Mouse (Mus musculus): ENCODE data around the gene Zdhhc8.
"Not testable (repeated sequence)": the region's sequence is repeated elsewhere in the genome, so short reads cannot be mapped to it uniquely, and the experiment has no call there.

Zdhhc8 gene

DNA sequence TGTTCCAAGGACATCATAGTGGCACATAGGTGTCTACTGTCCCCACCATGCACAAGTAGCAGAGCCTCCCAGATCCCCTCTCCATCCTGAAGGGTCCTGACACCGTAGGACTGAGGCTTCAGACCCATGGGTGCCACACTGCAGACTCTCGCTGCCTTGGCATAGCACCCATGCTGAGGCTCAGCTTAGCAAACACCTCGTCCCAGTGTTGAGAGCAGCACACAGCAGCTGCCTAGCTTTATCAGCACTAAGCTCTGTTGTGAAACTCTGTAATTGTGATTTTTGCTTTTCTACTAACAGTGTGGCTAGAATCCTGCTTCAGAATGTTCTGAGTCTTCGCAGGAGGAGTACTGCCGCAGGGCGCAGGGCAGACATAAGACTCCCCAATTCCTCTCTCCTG lies 37.1 kb downstream of the Zdhhc8 start:
- DNase-seq (ENCODE audit: low spot score in 2 of 2): no peak

DNA sequence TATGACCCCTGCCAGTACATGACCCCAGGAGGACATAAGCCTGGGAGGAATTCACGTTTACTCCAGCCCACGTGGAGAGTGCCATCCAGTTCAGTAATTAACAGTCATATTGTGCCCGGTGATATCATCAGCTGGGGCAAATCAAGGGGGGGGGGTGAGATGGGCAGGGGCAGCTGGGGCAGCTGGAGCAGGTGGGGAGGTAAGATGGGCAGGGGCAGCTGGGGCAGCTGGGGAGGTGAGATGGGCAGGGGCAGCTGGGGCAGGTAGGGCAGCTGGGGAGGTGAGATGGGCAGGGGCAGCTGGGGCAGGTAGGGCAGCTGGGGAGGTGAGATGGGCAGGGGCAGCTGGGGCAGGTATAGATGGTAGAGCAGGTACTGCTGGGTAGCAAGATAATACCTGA lies 39.4 kb downstream of the Zdhhc8 start:
- not testable (repeated sequence) for DNase-seq (ENCODE audit: low spot score in 2 of 2)

DNA sequence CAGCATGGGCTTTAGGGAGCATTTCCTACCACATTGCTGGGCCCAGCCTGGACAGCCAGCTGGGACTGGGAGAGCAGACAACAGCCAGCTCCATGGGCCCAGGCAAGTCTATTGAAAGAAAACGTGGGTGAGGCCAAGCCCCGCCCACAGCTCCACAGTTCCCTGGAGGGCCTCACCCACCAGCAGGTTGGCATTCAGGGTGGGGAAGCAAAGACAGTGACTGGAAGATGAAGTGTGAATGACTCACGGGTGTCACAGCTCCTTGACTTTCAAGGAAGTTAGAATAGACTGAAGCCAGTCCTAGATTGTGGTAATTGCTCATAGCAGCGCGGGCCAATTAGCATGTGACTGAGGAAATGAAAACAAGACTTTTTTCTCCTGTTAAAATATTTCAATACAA lies 39.9 kb downstream of the Zdhhc8 start:
- DNase-seq (ENCODE audit: low spot score in 2 of 2): no peak

DNA sequence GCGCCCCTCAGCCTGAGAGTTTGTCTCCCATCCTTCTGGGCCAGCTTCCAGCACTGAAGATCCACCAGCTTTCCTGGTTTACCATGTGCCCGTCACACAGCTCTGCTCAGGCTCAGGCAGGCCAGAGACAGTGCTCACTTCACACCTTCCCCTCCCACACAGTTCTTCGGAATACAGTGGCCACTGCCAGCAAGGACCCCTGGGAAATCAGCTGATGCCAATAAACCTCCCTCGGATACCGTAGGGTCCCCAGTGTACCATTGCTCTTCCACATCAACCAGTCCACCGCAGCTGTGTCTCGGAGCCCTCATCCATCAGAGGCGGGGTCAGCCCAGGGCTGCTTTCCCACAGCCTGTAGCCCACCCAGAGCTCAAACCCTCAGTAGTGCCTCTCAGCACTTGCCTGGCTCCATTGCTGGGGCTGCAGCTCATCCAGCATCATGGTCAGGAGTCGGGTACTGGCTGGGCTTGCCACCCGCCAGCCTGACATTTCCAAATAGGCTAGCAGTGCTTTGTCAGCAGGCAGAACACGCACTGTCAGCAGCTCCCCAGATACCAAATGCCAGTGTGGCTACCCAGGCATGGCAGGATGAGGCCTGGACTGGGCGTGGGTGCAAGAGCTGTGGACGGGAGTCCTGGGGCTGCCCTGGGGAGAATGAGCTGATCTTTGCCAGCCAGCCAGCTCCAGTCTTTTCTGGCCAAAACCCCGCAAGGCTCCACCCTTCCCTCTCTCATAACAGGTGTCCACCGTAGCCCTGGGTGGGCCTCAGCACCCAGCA lies 40.5 kb downstream of the Zdhhc8 start:
- no peak for DNase-seq (ENCODE audit: low spot score in 2 of 2)

DNA sequence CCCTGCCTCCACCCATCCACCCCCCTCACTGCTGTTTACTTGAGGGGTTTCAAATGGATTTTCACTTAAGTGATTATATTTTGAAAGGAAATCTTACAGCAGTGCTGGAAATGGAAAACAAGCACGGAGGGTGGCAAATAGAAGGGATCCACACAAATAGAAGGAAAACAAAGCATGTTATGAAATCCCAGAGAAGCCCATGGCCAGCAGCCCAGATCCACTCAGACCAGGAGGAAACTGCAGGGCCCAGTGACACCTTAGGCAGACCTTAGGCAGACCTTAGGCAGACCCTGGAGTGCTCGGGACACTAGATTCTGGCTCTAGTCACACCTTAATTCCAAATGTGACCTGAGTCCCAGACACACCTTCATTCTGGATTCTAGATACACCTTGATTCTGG lies 43.9 kb downstream of the Zdhhc8 start:
- DNase-seq (ENCODE audit: low spot score in 2 of 2): no peak

DNA sequence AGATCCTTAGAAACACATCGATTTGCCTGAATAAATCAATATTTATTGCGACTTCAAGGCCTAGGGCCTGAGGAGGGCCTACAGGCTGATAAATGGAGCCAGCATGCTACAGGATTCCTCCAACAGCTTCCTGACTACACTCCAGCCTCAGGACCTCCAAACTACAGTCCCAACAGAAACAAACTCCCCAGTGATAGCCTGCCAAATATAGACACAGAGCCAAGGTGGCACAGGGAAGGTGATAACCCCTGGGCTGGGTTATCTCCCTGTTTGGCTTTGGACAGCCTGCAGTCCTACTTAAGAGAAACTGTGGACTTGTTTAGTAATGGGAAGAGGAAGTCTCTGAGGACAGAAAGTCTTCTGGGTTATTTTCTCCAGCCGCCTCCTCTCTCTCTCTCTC lies 47.7 kb downstream of the Zdhhc8 start:
- DNase-seq (ENCODE audit: low spot score in 2 of 2): no peak

DNA sequence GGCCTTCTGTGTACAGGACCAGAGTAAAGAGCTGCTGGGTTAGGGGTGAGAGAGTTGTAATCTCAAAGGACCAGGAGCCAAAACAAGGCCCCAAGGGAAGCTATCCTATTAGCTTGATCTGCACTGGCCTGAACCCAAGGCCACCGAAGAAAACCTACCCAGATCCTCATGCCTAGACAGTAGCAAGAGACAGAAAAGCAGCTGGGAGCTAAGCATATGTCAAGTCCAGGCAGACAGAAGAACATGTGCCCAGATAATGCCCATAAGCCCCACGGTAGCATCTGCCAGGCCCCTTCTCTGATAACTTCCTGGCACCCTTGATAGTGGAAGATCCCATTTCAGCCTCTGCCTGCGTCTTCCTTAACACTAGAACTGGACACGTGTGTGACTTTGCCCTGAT lies 48.1 kb downstream of the Zdhhc8 start:
- no peak for DNase-seq (ENCODE audit: low spot score in 2 of 2)

DNA sequence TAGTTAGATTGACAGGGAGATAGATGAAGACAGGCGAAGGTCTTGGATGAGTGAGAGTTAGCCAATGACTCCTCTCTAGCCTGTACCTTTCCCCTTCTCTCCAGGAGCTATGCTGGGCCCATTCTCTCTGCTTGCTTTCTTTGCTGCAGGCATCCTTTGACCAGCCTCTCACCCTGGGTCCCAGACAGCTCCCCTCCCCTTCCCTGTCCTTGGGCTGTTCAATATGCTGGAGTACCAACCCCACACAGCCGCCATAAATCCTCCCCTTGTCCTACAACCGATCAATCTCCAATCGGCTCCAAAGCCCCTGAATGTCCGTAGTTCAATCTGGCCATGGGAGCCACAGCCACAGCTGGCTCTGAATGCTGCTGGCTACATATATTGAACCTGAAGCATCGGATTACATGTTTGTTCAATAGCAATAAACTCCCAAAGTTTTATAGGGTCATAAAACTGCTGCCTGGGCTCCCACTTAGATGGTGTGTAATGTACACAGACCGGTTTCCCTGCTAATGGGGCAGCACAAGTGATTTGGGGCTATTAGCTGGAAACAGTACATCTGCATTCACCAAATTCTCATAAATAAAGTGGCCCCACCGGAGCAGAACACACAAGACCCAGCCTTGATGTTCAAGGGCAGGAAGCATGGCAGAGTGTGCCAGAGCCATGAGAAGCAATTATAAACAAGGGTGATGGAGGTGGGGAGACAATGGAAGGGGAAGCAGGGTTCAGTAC lies 49.1 kb downstream of the Zdhhc8 start:
- no peak for DNase-seq (ENCODE audit: low spot score in 2 of 2)

DNA sequence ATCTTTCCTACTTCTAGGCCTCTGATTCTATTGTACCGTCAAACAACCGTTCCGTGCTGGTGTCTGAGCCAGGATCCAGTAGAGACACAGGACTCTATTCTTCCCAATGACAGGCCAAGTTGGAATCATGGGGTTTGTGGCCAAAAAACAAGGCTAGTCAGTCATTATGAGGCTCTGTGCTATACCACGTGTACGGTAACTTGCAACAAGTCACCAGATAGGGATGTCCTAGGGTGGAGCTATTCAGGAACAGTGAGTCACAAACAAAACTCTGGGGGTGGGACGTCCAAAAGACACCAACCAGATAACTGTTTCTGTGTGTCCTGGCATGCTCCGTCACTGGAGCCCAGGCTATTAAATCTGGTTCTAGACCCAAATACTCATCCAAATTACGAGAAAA lies 52.2 kb downstream of the Zdhhc8 start:
- no peak for DNase-seq (ENCODE audit: low spot score in 2 of 2)

DNA sequence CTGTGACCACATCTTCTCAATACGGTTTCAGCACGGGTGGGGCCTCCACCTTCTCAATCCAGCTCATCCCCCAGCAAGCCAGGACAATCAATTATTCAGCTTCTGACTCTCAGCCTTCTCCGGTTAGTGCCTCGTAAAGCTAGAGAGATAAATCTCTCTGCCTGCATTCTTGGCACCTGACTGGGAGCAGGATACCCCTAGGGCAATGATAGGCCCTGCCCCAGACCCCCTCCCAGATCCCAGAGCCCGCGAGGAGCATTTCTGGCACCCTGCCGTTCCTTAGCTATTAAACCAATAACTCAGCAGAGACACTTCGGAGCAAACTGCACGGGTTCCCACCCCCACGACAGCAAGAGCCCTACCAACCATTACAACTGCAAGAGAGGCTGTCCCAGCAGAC lies 53.5 kb downstream of the Zdhhc8 start:
- no peak for DNase-seq (ENCODE audit: low spot score in 2 of 2)

DNA sequence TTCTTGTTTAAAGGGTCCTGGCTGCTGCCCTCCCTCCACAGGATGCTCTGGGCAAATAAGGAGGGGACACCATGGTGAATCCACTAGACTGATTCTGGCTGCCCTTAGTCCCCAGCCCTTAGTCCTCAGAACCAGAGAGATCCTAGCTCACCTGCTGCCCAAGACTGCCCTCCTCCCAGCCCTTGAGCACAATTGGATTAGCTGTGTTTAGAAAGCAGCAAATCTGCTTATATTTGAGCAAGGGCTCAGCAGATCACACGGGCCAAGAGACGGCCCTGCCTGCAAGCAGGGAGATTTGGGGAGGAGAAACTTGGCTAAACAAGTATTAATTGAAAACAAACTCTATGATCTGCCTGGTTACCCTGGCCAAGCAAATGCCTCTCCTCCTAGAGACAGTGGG lies 55.3 kb downstream of the Zdhhc8 start:
- DNase-seq (ENCODE audit: low spot score in 2 of 2): no peak

DNA sequence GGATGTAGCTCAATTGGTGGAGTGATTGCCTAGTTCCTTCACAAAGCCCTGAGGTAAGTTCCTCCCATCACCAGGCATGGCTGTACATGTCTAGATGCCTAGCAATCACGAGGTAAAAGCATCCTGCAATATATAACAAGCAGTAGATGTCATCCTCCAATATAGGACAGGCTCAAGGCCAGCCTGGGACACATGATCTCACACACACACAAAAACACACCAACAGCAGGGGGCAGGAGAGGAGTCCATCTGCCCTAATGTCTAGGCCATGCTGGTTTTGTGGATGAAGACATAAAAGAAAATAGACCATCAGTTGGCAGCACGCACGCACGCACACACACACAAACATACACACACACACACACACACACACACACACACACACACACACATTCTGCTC lies 58.2 kb downstream of the Zdhhc8 start:
- DNase-seq (ENCODE audit: low spot score in 2 of 2): no peak

DNA sequence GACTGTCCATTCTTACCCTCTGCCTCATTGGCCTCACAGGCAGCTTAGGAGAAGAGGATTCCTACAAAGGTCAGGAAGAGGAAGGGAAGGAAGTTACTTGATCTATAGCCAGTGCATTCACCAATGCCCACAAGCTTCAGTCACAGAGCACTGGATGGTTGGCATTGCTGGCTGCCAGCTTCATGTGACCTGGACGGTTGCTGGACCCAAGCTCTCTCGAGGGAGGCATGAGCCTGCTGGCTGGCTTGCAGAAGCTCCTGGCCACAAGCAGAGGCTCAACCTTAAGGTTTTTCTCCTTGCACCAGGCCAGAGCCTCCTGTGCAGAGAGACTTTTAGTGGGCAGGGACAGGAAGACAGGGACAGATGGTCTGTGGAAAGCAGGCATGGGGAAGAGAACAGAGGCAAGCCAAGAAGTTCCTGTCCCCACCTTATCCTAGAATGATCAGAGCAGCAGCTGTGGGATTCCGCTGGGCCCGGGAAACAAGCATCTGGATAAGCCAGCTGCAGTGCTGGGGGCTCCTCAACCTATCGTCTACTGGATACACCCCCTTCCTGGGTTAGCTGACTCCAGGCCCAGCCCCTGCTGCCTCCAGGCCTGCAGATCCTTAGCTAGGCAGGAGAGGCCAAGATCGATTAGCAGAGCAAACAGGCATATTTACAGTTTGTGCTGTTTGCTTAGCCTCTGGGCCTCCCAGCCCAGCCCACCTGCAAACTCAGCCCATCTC lies 59.0 kb downstream of the Zdhhc8 start:
- no peak for DNase-seq (ENCODE audit: low spot score in 2 of 2)

DNA sequence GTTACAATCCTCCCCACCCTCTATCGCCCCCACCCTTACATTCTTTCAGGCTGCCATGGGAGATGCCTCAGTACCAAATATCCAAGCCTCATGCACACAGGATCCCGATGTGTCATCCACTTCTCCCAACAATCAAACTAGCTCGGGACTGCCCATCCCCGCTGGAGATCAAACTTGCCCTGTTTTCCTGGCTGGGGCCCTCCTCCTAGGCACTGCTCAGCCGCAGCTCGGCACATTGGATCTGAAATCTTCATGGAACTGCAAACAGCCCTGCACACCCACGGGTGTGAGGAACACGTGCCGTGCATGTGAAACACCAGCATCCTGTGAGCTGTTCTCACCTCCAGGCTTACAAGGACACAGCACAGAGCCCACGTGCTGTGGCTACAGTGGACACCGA lies 61.1 kb downstream of the Zdhhc8 start:
- no peak for DNase-seq (ENCODE audit: low spot score in 2 of 2)

DNA sequence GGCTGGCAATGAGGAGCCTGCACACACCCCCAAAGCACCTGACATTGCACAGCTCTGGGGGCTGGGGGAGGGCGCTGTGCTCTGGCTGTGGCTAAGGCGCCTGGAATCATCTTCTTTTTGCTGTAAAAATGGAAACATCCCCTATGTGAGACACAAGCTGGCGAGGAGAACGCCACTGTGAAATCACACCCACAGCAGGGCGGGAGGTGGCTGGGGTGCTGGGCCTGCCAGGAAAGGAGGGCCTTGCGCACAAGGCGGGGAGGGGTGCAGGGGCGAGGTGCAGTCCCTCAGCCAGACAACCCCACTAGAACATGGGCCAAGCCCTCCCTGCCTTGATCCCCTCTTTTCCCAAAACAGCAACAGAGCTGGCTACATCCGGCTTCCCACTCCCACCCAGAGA lies 61.7 kb downstream of the Zdhhc8 start:
- no peak for DNase-seq (ENCODE audit: low spot score in 2 of 2)

DNA sequence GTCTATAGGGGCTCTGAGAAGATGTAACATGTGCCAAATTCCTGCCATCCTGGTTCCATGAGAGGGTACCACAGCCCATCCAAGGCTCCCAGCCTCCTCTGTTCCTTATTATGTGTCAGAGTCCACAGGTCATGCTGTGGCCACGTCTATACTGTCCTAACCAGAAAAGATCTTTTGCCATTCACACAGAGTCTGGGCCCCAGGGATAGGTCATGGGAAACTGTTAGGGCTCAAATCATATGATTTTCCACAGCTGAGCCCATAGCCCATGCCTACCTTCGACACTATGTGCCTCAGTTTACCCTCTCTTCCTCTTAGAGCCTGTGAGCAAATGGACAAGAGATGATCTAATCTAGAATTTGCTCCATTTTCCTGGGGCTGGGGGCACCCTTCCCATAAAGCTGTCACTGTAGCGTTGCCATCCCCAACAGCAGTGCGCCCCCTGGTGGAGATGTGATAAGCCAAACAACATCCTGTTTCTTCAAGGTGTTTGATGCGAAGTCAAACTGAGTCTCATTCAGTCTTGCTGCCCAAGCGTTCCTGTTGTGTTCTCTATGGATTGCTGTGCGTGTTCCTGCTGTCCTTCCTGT lies 62.6 kb downstream of the Zdhhc8 start:
- DNase-seq (ENCODE audit: low spot score in 2 of 2): peak; percentile 69 to 93

Data from spleen, postnatal 4 days (tissue).